Mouse (Mus musculus) E14TG2a.4 (cell line): ENCODE measurements around the gene Khsrp.
A peak's percentile ranks its signal among the peaks of the same experiment; 100 is the strongest.
"Not testable (repeated sequence)": the region's sequence is repeated elsewhere in the genome, so short reads cannot be mapped to it uniquely, and the experiment has no call there.

Source experiments
- CTCF ChIP-seq: conservative IDR thresholded peaks from 2 replicates; pipeline ENCODE4 v1.5.1; 2014; ENCODE audit warnings: low read length
- NANOG ChIP-seq: IDR thresholded peaks from 2 replicates; pipeline ENCODE4 v1.6.1; 2014; ENCODE audit warnings: borderline replicate concordance, low read length, mixed read lengths
- POU5F1 ChIP-seq: IDR thresholded peaks from 2 replicates; pipeline ENCODE4 v1.6.1; 2014; ENCODE audit warnings: low read length, borderline replicate concordance

- peak; percentile 33; the same call in 1 of the 2 replicates for TF ChIP-seq CTCF
- TF ChIP-seq NANOG, POU5F1: not testable (repeated sequence)
These were observed 20.4 kb upstream of the Khsrp start for GRCm38 (mm10) chr17:57051679-57052078.
